Mouse (Mus musculus) forebrain, embryonic 12.5 days (tissue): ENCODE data around the gene Ist1. TPM values are rescaled to one million over a fixed set of nuclear protein-coding genes. Genes with fewer than 3 reads are reported as not detected.

Experiments used
- ATAC-seq: fragments of 200-750 bp; cut with Nextera tagmentation; 2 replicates; pipeline ENCODE4 v1.8.0; 2017; ENCODE audit warnings: moderate TSS enrichment; ENCODE audit not compliant: low FRiP score
- H3K27ac ChIP-seq: fragments of 300-500 bp; sonication (generic); 2 replicates; pipeline ENCODE4 v1.5.1; 2016; ENCODE audit warnings: mild to moderate bottlenecking
- H3K27me3 ChIP-seq: fragments of 300-500 bp; sonication (generic); 2 replicates; pipeline ENCODE4 v1.6.1; 2016; ENCODE audit warnings: mild to moderate bottlenecking
- H3K36me3 ChIP-seq: fragments of 300-500 bp; sonication (generic); replicated peaks from 2 replicates; pipeline ENCODE4 v1.6.1; 2016; ENCODE audit warnings: mild to moderate bottlenecking
- H3K4me1 ChIP-seq: fragments of 300-500 bp; sonication (generic); 2 replicates; pipeline ENCODE4 v1.6.1; 2016
- H3K4me2 ChIP-seq: fragments of 300-500 bp; sonication (generic); 2 replicates; pipeline ENCODE4 v1.6.1; 2016; ENCODE audit warnings: mild to moderate bottlenecking, moderate library complexity
- H3K4me3 ChIP-seq: fragments of 300-500 bp; sonication (generic); replicated peaks from 2 replicates; pipeline ENCODE4 v1.5.1; 2016; ENCODE audit warnings: mild to moderate bottlenecking
- H3K9ac ChIP-seq: fragments of 300-500 bp; sonication (generic); 2 replicates; pipeline ENCODE4 v1.6.1; 2016; ENCODE audit warnings: mild to moderate bottlenecking
- H3K9me3 ChIP-seq: fragments of 300-500 bp; sonication (generic); 2 replicates; pipeline ENCODE4 v1.6.1; 2016
- WGBS: fragments of 180-500 bp; shearing (Covaris S2); methylation state at CpG from one replicate; pipeline ENCODE4 v1.1.7; 2016; 5-methylcytosine and 5-hydroxymethylcytosine counted together
- polyA plus RNA-seq: library from polyadenylated mRNA; unstranded; fragments of >200 nt; fragmentation: Nextera tagmentation; extraction: Ambion mirVana; gene quantifications from 2 replicates; pipeline ENCODE4 v1.2.1, GENCODE M21; 2016

Gene Ist1
- 180 and 185 TPM in 2 replicates for polyA plus RNA-seq

DNA sequence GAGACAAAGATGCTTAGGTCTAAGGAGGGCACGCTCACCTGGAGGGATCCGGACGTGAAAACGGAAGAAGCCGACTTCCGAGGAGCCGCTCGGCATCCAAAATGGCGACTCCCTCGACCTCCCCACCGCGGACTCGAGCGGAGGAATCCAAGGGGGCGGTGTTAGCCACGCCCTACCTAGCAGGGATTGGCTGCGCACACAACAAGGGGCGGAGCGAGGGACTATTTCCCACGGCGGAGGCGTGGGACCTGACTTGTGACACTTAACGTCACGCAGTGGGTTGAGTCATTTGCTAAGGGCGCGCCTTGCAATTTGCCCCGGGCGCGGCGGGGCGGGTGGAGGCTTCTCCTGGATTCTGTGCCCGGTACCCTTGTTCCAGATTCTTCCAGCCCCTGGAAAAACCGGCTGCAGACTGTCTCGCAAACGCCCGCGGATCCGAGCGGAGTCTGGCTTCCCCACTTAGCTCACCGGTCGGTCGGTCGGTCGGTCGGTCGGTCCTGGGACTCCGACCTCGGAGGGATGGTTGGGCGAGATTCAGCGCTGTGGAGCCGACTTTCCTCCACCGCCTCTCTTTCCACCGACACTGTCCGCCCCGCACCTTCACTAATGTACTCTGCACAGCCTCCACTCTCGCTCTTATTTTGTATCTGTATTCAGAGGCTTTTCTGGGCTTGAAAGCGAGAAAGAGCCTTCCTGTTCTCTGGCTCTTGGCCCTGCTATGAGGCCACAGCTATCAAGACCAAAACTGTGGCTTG is at the start of gene Ist1:
Ist1 (minus strand) TSS at position 115 of the 755 bp plus-strand sequence.
- Histone ChIP-seq H3K9me3 (no peaks in the 10 kb centered on the region), H3K27ac (peak within 1 kb of the TSS; percentile 79), H3K27me3 (peaks cover 3% of the 10 kb centered on the region; the same call in 1 of the 2 replicates), H3K4me1 (peaks cover 31% of the 10 kb centered on the region), H3K9ac (peak within 1 kb of the TSS; percentile 95), H3K4me2 (peak within 1 kb of the TSS; percentile 79), H3K36me3 (0 out of 2 replicates have a peak, but pooled peaks cover 3% of the 10 kb centered on the region), H3K4me3 (peak within 1 kb of the TSS; percentile 99)
- under 1% methylated on average over 57 of the region's 57 CpGs for WGBS
- ATAC-seq = peak; percentile 99

DNA sequence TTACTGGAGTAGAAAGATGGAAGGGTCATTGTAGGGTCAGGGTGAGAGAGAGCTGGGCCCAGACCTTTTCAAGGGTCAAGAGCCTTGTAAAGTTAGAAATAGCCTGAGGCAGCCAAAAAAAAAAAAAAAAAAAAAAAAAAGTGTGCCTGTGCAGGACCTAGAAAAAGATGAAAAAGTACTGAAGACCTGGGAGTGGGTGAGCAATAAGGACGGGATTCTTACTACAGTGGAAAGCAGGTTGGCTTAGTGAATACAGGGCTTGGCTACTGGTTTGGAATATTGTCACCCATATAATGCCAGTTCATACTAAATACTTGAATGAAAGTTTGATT is 45.0 kb upstream of the Ist1 start:
- H3K4me2 ChIP-seq = peak overlapping the region; percentile 93
- no peaks in the 10 kb centered on the region for H3K9me3 ChIP-seq
- H3K9ac ChIP-seq = no peak overlapping the region
- no peak for ATAC-seq
- H3K4me1 ChIP-seq = peaks cover 14% of the 10 kb centered on the region
- peaks cover 18% of the 10 kb centered on the region for H3K36me3 ChIP-seq
- no peaks in the 10 kb centered on the region for H3K27me3 ChIP-seq
- 88% methylated on average over 1 of the region's 1 CpGs for WGBS
- no peak overlapping the region for H3K27ac ChIP-seq
- peak overlapping the region; percentile 98 for H3K4me3 ChIP-seq

- H3K4me1 ChIP-seq = peaks cover 14% of the 10 kb centered on the region
- under 1% methylated on average over 51 of the region's 59 CpGs for WGBS
- H3K27ac ChIP-seq = peak within 1 kb of the TSS; percentile 59; the same call in 1 of the 2 replicates
- peak; percentile 89 for ATAC-seq
- peak within 1 kb of the TSS; percentile 99 for H3K9ac ChIP-seq
- H3K9me3 ChIP-seq = no peaks in the 10 kb centered on the region
- H3K36me3 ChIP-seq = peaks cover 24% of the 10 kb centered on the region
- no peaks in the 10 kb centered on the region for H3K27me3 ChIP-seq
- H3K4me2 ChIP-seq = peak within 1 kb of the TSS; percentile 93
- H3K4me3 ChIP-seq = peak within 1 kb of the TSS; percentile 98
These were observed 44.4 kb upstream of the Ist1 start, which contains the start of gene Atxn1l for GRCm38 (mm10) chr8:109737237-109738048. Gene Atxn1l, minus strand, starts transcription at chr8:109737739.

GRCm38 (mm10) chr8:109736819-109737218 is 43.8 kb upstream of the Ist1 start:
- Histone ChIP-seq H3K4me1 (peaks cover 14% of the 10 kb centered on the region), H3K4me2 (peak overlapping the region; percentile 93), H3K27ac (no peak overlapping the region), H3K9me3 (no peaks in the 10 kb centered on the region), H3K36me3 (peaks cover 30% of the 10 kb centered on the region), H3K27me3 (no peaks in the 10 kb centered on the region), H3K4me3 (peak overlapping the region; percentile 98), H3K9ac (peak overlapping the region; percentile 99)
- 7% methylated on average over 8 of the region's 8 CpGs for WGBS
- no peak for ATAC-seq

DNA sequence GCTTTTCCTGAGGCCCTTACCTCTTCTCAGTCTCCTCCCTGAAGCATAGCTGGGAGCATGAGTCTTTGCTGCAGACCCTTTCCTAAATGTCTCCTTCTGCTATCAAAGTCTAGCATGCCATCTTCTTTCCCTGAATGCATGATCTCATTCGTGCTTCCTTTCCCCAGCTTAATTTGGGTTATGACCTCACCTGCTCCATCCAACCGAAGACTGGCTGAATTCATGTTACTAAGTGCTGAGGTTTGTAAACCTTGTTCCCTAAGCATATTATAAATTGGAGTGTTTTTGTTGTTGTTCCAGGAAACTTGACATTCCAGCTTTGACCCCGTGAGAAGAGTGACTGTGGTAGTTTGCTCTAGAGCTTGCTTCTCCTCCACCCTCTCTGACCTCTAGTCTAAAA is 41.0 kb upstream of the Ist1 start:
- H3K27me3 ChIP-seq = no peaks in the 10 kb centered on the region
- WGBS = 91% methylated on average over 3 of the region's 3 CpGs
- no peaks in the 10 kb centered on the region for H3K9me3 ChIP-seq
- no peak overlapping the region for H3K4me2 ChIP-seq
- H3K4me1 ChIP-seq = peaks cover 14% of the 10 kb centered on the region
- H3K27ac ChIP-seq = no peak overlapping the region
- no peak overlapping the region for H3K9ac ChIP-seq
- no peak overlapping the region for H3K4me3 ChIP-seq
- H3K36me3 ChIP-seq = peaks cover 45% of the 10 kb centered on the region
- ATAC-seq = no peak

DNA sequence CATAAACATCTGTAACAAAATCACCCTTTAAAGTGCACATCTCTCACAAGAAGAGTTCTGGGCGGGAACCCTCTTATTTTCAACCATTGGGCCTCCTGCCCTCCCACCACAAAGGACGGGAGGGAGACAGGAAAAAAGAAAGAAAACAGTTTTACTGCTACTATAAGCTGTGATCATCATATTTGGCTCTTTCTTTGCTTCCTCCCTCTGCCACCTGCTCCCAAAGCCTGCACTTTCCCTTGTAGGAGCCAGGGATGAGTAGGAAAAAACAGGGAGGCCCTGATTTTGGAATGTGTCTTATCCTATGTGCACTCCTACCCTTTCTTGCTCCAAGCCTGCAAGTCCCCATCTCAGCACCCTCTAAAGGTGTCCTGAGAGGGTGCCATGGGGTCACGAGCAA is 38.0 kb upstream of the Ist1 start:
- Histone ChIP-seq H3K4me2 (no peak overlapping the region), H3K9me3 (no peaks in the 10 kb centered on the region), H3K4me1 (peaks cover 4% of the 10 kb centered on the region), H3K4me3 (no peak overlapping the region), H3K9ac (no peak overlapping the region), H3K27ac (no peak overlapping the region), H3K36me3 (peaks cover 68% of the 10 kb centered on the region), H3K27me3 (no peaks in the 10 kb centered on the region)
- no peak for ATAC-seq
- 83% methylated on average over 3 of the region's 3 CpGs for WGBS

DNA sequence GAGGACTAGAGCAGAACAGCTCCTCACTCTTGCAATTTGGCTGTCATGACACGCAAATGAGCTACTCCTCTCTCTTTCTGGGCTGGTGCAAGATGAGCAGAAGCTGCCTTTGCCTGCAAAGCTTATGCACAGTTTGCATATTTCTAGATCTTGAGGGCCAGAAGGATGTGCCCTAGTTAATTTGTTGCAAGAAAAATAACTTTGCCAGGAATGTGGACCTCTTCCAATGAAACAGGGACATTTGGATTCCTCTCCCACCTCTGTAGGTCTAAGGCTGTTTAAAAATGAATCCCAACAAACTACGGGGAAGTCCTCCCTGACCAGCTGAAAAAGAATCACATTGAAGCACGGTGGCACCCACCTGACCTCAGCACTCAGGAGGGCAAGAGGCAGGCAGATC is 32.0 kb upstream of the Ist1 start:
- Histone ChIP-seq H3K27me3 (no peaks in the 10 kb centered on the region), H3K9me3 (no peaks in the 10 kb centered on the region), H3K4me3 (no peak overlapping the region), H3K27ac (no peak overlapping the region), H3K4me1 (no peaks in the 10 kb centered on the region), H3K36me3 (peaks cover 90% of the 10 kb centered on the region), H3K4me2 (no peak overlapping the region), H3K9ac (no peak overlapping the region)
- ATAC-seq = no peak
- 90% methylated on average over 3 of the region's 3 CpGs for WGBS

GRCm38 (mm10) chr8:109714961-109715360 is 21.9 kb upstream of the Ist1 start:
- H3K27ac ChIP-seq = no peak overlapping the region
- H3K9me3 ChIP-seq = no peaks in the 10 kb centered on the region
- 94% methylated on average over 5 of the region's 5 CpGs for WGBS
- peaks cover 94% of the 10 kb centered on the region for H3K36me3 ChIP-seq
- no peaks in the 10 kb centered on the region for H3K27me3 ChIP-seq
- H3K4me3 ChIP-seq = no peak overlapping the region
- no peak for ATAC-seq
- no peaks in the 10 kb centered on the region for H3K4me1 ChIP-seq
- no peak overlapping the region for H3K4me2 ChIP-seq
- no peak overlapping the region for H3K9ac ChIP-seq

DNA sequence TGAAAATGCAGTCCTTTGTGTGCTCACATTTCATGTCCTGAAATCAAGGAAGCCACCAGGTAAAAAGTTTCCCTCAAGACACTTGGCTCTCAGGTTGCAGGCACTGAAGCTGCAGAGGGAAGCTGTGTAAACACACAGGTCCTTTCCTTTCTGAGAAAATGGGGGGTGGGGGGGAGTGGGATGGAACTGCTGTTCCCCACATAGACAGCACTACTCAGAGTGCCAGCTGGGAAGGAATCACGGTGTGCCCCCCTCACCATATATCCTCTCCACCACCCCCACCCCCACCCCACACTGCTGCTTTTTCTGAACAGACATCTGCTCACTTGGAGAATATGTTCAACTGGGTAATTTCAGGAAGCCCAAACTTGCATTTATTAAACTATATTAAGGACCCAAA is 19.5 kb upstream of the Ist1 start:
- no peak overlapping the region for H3K9ac ChIP-seq
- no peak overlapping the region for H3K4me3 ChIP-seq
- no peak for ATAC-seq
- no peaks in the 10 kb centered on the region for H3K27me3 ChIP-seq
- 91% methylated on average over 1 of the region's 1 CpGs for WGBS
- peaks cover 15% of the 10 kb centered on the region for H3K4me1 ChIP-seq
- H3K4me2 ChIP-seq = no peak overlapping the region
- no peaks in the 10 kb centered on the region for H3K9me3 ChIP-seq
- no peak overlapping the region for H3K27ac ChIP-seq
- peaks cover 92% of the 10 kb centered on the region for H3K36me3 ChIP-seq

DNA sequence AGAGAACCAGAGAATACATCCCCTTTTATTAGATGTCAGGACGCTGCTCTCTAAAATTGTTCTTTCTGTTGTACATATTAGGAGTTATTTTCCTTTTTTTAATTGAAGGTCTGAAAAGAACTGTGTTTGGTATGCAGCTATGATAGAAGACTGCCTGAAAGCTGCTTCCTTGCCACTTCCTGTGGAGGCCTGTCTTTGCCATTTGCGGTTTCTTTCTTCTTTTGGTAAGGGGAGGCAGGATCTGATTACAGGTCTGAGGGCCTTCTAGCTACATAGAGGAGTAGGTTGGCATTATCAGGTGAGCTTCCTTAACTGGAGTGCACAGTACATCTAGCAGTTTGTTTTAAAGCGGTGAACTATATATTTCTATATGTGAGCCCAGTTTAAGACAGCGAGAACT is 14.9 kb upstream of the Ist1 start:
- Histone ChIP-seq H3K36me3 (peaks cover 53% of the 10 kb centered on the region), H3K9ac (0 out of 2 replicates have a peak overlapping the region, but pooled peaks have one; percentile 99), H3K4me3 (no peak overlapping the region), H3K4me2 (peak overlapping the region; percentile 73), H3K27ac (no peak overlapping the region), H3K27me3 (peaks cover 19% of the 10 kb centered on the region), H3K4me1 (peaks cover 33% of the 10 kb centered on the region), H3K9me3 (no peaks in the 10 kb centered on the region)
- 98% methylated on average over 4 of the region's 4 CpGs for WGBS
- ATAC-seq = no peak

- WGBS = 23% methylated on average over 2 of the region's 2 CpGs
- Histone ChIP-seq H3K4me2 (peak overlapping the region; percentile 73), H3K27ac (no peak overlapping the region), H3K27me3 (peaks cover 25% of the 10 kb centered on the region), H3K9ac (peak overlapping the region; percentile 99), H3K4me3 (peak overlapping the region; percentile 87), H3K4me1 (peaks cover 33% of the 10 kb centered on the region), H3K36me3 (peaks cover 43% of the 10 kb centered on the region), H3K9me3 (no peaks in the 10 kb centered on the region)
- 0 out of 2 replicates have a peak, but pooled peaks have one; percentile 44 for ATAC-seq
These were observed 13.8 kb upstream of the Ist1 start for GRCm38 (mm10) chr8:109706874-109707237.

GRCm38 (mm10) chr8:109706076-109706873 is 13.2 kb upstream of the Ist1 start:
- H3K4me2 ChIP-seq = peak overlapping the region; percentile 73
- WGBS = under 1% methylated on average over 27 of the region's 30 CpGs
- peaks cover 33% of the 10 kb centered on the region for H3K4me1 ChIP-seq
- H3K4me3 ChIP-seq = peak overlapping the region; percentile 87
- no peaks in the 10 kb centered on the region for H3K9me3 ChIP-seq
- H3K36me3 ChIP-seq = peaks cover 37% of the 10 kb centered on the region
- ATAC-seq = peak; percentile 30; the same call in 1 of the 2 replicates
- H3K9ac ChIP-seq = peak overlapping the region; percentile 99
- peaks cover 25% of the 10 kb centered on the region for H3K27me3 ChIP-seq
- H3K27ac ChIP-seq = peak overlapping the region; percentile 95
